Mouse (Mus musculus): ENCODE results near the gene Cd99l2. TPM values are rescaled to one million over a fixed set of nuclear protein-coding genes. Genes with fewer than 3 reads are reported as not detected.
A peak's percentile ranks its signal among the peaks of the same experiment; 100 is the strongest.

Gene Cd99l2
- polyA plus RNA-seq, 1 experiment from 2014 or later = 33.7 TPM

DNA sequence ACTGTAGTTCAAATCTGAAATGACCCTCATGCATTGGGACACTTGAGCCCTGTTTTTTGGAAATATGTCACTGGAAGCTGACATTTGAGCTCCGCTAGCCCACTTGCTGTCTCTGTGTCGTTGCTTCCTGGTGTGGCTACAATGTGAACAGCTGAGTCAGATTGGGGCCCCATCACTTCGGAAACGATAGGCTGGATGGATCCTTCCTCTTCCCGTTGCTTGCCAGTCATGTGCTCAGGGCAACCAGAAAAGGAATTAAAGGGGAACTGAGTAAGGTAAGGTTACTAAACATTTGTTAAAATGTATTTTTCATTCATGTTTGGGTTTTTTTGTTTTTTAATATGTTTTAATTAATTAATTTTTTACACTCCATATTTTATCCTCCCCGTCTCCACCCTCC lies 53.2 kb downstream of the Cd99l2 start:
- no peak for ATAC-seq (ENCODE audit: low read depth)
- H3K9me3 ChIP-seq (ENCODE audit: control insufficient read depth, low read length) = no peaks in the 10 kb centered on the region
- no peak overlapping the region for H3K27ac ChIP-seq (ENCODE audit: low read length)
- H3K4me3 ChIP-seq (ENCODE audit: low read length) = no peak overlapping the region
- 82% methylated on average over 6 of the region's 6 CpGs for WGBS
- H3K9ac ChIP-seq (ENCODE audit: low read length) = no peak overlapping the region
- H3K27me3 ChIP-seq (ENCODE audit: control insufficient read depth, insufficient read depth, low read depth, low read length) = no peaks in the 10 kb centered on the region
- H3K4me2 ChIP-seq (ENCODE audit: low read depth, low read length) = no peak overlapping the region
- H3K36me3 ChIP-seq (ENCODE audit: control insufficient read depth, insufficient read depth, low read length) = no peaks in the 10 kb centered on the region
- no peaks in the 10 kb centered on the region for H3K4me1 ChIP-seq (replicated peaks; ENCODE audit: control insufficient read depth, insufficient read depth, low read length)

DNA sequence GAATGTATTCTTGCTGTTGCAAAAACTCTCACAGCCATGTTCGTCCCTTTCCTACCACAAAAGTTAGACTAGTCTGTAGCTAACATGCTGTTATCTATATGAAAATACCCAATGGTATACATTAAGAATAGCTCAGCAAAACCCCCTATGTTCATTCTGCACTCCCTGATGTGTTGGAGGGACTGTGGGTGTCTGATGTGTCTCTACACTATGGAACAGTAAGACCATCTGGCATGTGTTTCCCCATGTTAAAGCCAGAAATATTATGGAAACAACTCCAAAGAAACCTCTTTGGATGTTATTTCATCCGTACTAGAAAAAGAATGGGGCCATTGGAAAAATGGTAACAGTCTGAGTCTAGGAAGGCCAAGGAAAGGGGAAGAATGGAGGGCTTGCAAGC lies 57.1 kb downstream of the Cd99l2 start:
- Histone ChIP-seq H3K4me3 (ENCODE audit: low read length) (no peak overlapping the region), H3K27me3 (ENCODE audit: control insufficient read depth, insufficient read depth, low read depth, low read length) (no peaks in the 10 kb centered on the region), H3K9ac (ENCODE audit: low read length) (no peak overlapping the region), H3K4me2 (ENCODE audit: low read depth, low read length) (no peak overlapping the region), H3K9me3 (ENCODE audit: control insufficient read depth, low read length) (no peaks in the 10 kb centered on the region), H3K4me1 (replicated peaks; ENCODE audit: control insufficient read depth, insufficient read depth, low read length) (no peaks in the 10 kb centered on the region), H3K36me3 (ENCODE audit: control insufficient read depth, insufficient read depth, low read length) (no peaks in the 10 kb centered on the region), H3K27ac (ENCODE audit: low read length) (no peak overlapping the region)
- 84% methylated on average over 2 of the region's 2 CpGs for WGBS
- no peak for ATAC-seq (ENCODE audit: low read depth)

DNA sequence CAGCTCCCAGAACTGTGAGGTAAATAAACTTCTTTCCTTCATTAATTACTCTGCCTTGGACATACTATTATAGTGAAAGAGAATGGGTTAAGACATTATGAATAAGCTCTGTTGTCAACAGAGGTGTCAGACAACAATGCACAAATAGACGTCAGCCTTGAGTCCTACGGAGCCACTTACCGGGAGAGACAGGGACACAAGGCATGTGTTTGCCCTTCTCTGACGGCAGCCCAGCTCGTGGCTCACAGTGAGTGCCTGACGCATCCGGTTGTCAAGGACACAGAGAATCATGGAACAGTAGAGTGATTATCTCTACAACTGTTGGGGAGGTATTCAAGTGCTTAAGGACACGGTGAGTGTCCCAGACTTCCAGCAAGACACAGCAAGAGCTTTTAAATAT lies 57.8 kb downstream of the Cd99l2 start:
- WGBS = 68% methylated on average over 8 of the region's 8 CpGs
- H3K4me3 ChIP-seq (ENCODE audit: low read length) = no peak overlapping the region
- no peaks in the 10 kb centered on the region for H3K36me3 ChIP-seq (ENCODE audit: control insufficient read depth, insufficient read depth, low read length)
- H3K27me3 ChIP-seq (ENCODE audit: control insufficient read depth, insufficient read depth, low read depth, low read length) = no peaks in the 10 kb centered on the region
- no peak overlapping the region for H3K27ac ChIP-seq (ENCODE audit: low read length)
- no peak overlapping the region for H3K4me2 ChIP-seq (ENCODE audit: low read depth, low read length)
- no peak for ATAC-seq (ENCODE audit: low read depth)
- no peaks in the 10 kb centered on the region for H3K4me1 ChIP-seq (replicated peaks; ENCODE audit: control insufficient read depth, insufficient read depth, low read length)
- no peak overlapping the region for H3K9ac ChIP-seq (ENCODE audit: low read length)
- H3K9me3 ChIP-seq (ENCODE audit: control insufficient read depth, low read length) = no peaks in the 10 kb centered on the region

DNA sequence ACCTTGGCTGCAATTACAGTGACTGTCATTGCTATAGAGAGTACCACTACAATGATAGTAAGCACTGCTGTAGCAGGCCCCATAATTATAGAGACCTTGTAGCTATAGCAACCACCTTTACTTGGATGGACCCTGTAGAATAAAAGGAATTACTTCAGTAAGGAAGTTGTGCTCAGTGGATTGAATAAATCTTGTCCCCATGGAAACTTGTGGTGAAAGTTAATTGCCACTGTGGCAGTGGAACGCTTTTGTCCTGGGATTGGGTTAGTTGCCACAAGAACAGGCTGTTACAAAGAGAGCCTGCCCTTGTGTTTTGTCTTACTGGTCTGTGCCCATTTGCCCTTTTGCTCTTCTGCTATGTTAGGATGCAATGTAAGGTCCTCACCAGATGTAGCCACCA lies 58.2 kb downstream of the Cd99l2 start:
- Histone ChIP-seq H3K4me3 (ENCODE audit: low read length) (no peak overlapping the region), H3K4me1 (replicated peaks; ENCODE audit: control insufficient read depth, insufficient read depth, low read length) (no peaks in the 10 kb centered on the region), H3K27ac (ENCODE audit: low read length) (no peak overlapping the region), H3K27me3 (ENCODE audit: control insufficient read depth, insufficient read depth, low read depth, low read length) (no peaks in the 10 kb centered on the region), H3K4me2 (ENCODE audit: low read depth, low read length) (no peak overlapping the region), H3K9me3 (ENCODE audit: control insufficient read depth, low read length) (no peaks in the 10 kb centered on the region), H3K9ac (ENCODE audit: low read length) (no peak overlapping the region), H3K36me3 (ENCODE audit: control insufficient read depth, insufficient read depth, low read length) (no peaks in the 10 kb centered on the region)
- WGBS = 94% methylated on average over 1 of the region's 1 CpGs
- ATAC-seq (ENCODE audit: low read depth) = no peak

DNA sequence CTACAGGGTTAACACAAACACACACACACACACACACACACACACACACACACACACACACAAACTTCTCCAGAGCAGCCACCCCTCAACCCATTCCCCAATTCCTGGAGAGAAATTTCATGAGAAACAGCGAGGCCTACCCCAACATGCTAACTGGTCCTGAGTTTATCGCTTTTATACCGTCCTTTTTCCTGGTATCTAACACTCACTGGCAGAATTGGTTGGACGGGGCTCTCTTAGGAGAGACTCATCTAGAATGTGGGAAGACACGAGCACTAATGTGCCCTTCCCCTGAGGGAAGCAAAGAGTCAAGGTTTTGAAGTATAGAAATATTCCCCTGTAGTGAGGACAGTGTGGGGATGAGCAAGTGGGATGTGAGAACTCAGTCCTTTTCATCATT lies 61.7 kb downstream of the Cd99l2 start:
- Histone ChIP-seq H3K9me3 (ENCODE audit: control insufficient read depth, low read length) (no peaks in the 10 kb centered on the region), H3K27ac (ENCODE audit: low read length) (no peak overlapping the region), H3K9ac (ENCODE audit: low read length) (no peak overlapping the region), H3K4me2 (ENCODE audit: low read depth, low read length) (no peak overlapping the region), H3K4me3 (ENCODE audit: low read length) (no peak overlapping the region), H3K4me1 (replicated peaks; ENCODE audit: control insufficient read depth, insufficient read depth, low read length) (no peaks in the 10 kb centered on the region), H3K27me3 (ENCODE audit: control insufficient read depth, insufficient read depth, low read depth, low read length) (no peaks in the 10 kb centered on the region), H3K36me3 (ENCODE audit: control insufficient read depth, insufficient read depth, low read length) (no peaks in the 10 kb centered on the region)
- WGBS = 84% methylated on average over 5 of the region's 5 CpGs
- no peak for ATAC-seq (ENCODE audit: low read depth)

DNA sequence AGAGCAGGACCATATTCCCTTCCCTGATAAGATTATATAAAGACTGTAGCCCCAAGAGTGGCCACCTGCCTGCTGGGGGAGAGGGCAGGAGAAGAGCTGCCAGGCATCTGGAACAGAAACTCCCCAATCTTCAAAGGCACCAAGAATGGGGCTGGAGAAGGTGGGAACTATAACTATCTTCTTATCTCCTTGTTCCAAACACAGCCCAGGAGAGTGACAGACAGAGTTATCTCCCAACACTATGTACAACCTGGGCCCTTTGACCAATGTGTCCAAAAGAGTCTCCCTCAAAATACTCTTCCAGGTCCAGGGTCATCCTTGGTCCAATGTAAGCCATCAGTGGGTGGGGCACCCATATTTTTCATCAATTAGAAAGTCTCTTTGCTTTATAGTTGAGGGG lies 65.2 kb downstream of the Cd99l2 start:
- H3K27ac ChIP-seq (ENCODE audit: low read length) = no peak overlapping the region
- H3K27me3 ChIP-seq (ENCODE audit: control insufficient read depth, insufficient read depth, low read depth, low read length) = no peaks in the 10 kb centered on the region
- H3K4me3 ChIP-seq (ENCODE audit: low read length) = no peak overlapping the region
- ATAC-seq (ENCODE audit: low read depth) = no peak
- H3K9me3 ChIP-seq (ENCODE audit: control insufficient read depth, low read length) = no peaks in the 10 kb centered on the region
- H3K4me1 ChIP-seq (replicated peaks; ENCODE audit: control insufficient read depth, insufficient read depth, low read length) = no peaks in the 10 kb centered on the region
- no peak overlapping the region for H3K9ac ChIP-seq (ENCODE audit: low read length)
- H3K4me2 ChIP-seq (ENCODE audit: low read depth, low read length) = no peak overlapping the region
- H3K36me3 ChIP-seq (ENCODE audit: control insufficient read depth, insufficient read depth, low read length) = no peaks in the 10 kb centered on the region

DNA sequence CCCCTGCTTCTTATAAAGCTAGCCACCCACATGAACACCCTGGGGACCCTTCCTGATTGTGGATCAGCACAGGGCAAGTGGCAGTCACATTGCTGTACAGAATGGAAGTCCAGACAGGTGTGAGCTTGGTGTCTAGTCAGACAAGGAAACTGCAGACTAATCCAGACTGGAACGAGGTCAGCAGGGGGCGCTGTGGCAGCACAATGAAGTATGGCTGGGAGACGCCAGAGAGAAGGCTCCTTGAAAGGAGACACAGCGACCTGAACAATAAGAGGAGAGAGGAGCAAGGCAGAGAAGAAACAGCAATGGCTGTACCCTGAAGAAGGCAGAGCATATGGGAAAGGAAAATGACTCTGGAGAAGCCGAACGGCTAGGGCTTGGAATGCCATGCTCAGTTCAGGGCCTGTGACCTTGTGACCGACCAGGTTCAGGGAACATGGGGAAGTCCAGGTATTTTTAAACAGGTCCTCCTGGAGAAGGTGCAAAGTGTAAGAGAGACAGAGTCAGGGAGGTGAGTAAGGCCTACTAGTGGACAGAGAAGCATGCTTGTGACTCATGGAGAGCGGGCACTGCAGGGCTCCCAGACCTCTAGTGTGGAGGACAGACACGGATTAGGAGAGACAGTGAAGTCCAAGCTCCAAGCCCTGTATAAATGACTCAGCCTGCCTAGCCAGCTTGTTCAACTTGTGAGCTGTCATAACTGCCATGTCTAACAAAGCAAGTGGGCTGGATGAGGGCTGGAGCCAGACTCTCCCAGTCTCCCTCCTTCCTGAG lies 66.7 kb downstream of the Cd99l2 start:
- ATAC-seq (ENCODE audit: low read depth) = peak; percentile 60; the same call in 1 of the 2 replicates
- Histone ChIP-seq H3K27me3 (ENCODE audit: control insufficient read depth, insufficient read depth, low read depth, low read length) (no peaks in the 10 kb centered on the region), H3K4me1 (replicated peaks; ENCODE audit: control insufficient read depth, insufficient read depth, low read length) (no peaks in the 10 kb centered on the region), H3K9me3 (ENCODE audit: control insufficient read depth, low read length) (no peaks in the 10 kb centered on the region), H3K4me3 (ENCODE audit: low read length) (no peak overlapping the region), H3K4me2 (ENCODE audit: low read depth, low read length) (no peak overlapping the region), H3K9ac (ENCODE audit: low read length) (no peak overlapping the region), H3K27ac (ENCODE audit: low read length) (no peak overlapping the region), H3K36me3 (ENCODE audit: control insufficient read depth, insufficient read depth, low read length) (no peaks in the 10 kb centered on the region)
- 39% methylated on average over 9 of the region's 9 CpGs for WGBS

DNA sequence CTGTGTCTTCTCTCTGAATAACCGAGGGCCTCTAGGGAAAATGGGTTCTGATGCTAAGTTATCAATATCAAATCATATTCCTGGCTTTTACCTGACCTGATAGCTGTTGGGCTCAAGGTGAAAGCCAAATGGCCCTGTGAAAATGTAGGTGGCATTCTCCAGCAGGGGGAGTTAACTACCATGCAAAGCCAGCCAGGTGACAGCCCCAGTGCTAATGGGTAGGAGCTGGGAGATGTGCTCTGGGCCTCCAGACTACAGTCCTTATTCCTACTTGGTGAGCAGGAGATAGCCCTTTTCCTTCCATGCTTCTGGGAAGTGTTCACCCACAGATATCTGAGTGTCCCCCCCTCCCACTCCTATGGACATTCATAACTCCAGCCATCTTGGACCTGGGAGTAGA lies 67.8 kb downstream of the Cd99l2 start:
- Histone ChIP-seq H3K27me3 (ENCODE audit: control insufficient read depth, insufficient read depth, low read depth, low read length) (no peaks in the 10 kb centered on the region), H3K36me3 (ENCODE audit: control insufficient read depth, insufficient read depth, low read length) (no peaks in the 10 kb centered on the region; the same call in 1 of the 2 replicates), H3K9ac (ENCODE audit: low read length) (no peak overlapping the region), H3K4me2 (ENCODE audit: low read depth, low read length) (no peak overlapping the region), H3K27ac (ENCODE audit: low read length) (no peak overlapping the region), H3K4me1 (replicated peaks; ENCODE audit: control insufficient read depth, insufficient read depth, low read length) (no peaks in the 10 kb centered on the region), H3K4me3 (ENCODE audit: low read length) (no peak overlapping the region), H3K9me3 (ENCODE audit: control insufficient read depth, low read length) (no peaks in the 10 kb centered on the region)
- no peak for ATAC-seq (ENCODE audit: low read depth)
- 70% methylated on average over 1 of the region's 1 CpGs for WGBS

DNA sequence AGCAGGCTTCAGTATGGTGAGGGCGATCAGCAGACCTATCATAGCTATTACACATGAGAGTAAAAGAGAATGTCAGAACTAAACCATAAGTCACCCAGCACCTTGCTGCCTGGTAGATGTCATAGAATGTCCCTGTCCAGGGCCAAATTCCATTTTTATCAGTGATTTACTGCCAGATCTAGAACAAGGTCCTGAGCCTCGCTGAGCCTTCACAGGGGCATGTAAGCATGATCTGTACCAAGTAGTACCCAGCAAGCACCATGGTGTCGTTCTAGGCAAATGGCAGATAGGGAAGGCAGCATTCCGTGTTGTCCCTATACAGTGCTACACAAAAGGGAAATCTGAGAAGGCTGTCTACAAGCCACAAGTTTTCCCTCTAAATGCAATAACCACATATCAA lies 79.0 kb downstream of the Cd99l2 start:
- WGBS = 78% methylated on average over 4 of the region's 4 CpGs
- H3K4me1 ChIP-seq (replicated peaks; ENCODE audit: control insufficient read depth, insufficient read depth, low read length) = no peaks in the 10 kb centered on the region
- ATAC-seq (ENCODE audit: low read depth) = no peak
- no peak overlapping the region for H3K4me2 ChIP-seq (ENCODE audit: low read depth, low read length)
- no peak overlapping the region for H3K4me3 ChIP-seq (ENCODE audit: low read length)
- H3K9me3 ChIP-seq (ENCODE audit: control insufficient read depth, low read length) = no peaks in the 10 kb centered on the region
- H3K27me3 ChIP-seq (ENCODE audit: control insufficient read depth, insufficient read depth, low read depth, low read length) = no peaks in the 10 kb centered on the region
- no peaks in the 10 kb centered on the region for H3K36me3 ChIP-seq (ENCODE audit: control insufficient read depth, insufficient read depth, low read length)
- no peak overlapping the region for H3K9ac ChIP-seq (ENCODE audit: low read length)
- H3K27ac ChIP-seq (ENCODE audit: low read length) = no peak overlapping the region

DNA sequence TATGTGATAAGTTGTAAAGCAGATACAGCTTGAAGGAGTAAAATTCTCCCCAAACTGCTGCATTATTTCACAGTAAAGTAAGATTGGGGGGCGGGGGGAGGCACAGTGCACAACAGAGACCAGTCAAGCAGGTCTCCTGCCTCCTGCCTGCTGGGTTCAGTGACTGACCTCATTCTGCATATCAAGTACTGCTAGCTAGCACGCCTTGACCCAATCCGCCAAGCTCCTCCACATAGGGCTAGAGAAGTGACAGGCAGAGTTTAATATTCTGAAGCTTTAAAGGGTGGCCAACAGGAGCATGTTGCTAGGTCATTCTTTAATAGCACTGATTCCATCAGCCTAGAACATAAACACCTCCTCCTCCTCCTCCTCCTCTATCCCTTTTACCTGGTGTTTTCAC lies 79.9 kb downstream of the Cd99l2 start:
- no peaks in the 10 kb centered on the region for H3K4me1 ChIP-seq (replicated peaks; ENCODE audit: control insufficient read depth, insufficient read depth, low read length)
- no peak overlapping the region for H3K4me3 ChIP-seq (ENCODE audit: low read length)
- H3K27ac ChIP-seq (ENCODE audit: low read length) = no peak overlapping the region
- ATAC-seq (ENCODE audit: low read depth) = no peak
- WGBS = 48% methylated on average over 3 of the region's 3 CpGs
- no peak overlapping the region for H3K9ac ChIP-seq (ENCODE audit: low read length)
- H3K27me3 ChIP-seq (ENCODE audit: control insufficient read depth, insufficient read depth, low read depth, low read length) = no peaks in the 10 kb centered on the region
- H3K4me2 ChIP-seq (ENCODE audit: low read depth, low read length) = no peak overlapping the region
- no peaks in the 10 kb centered on the region for H3K36me3 ChIP-seq (ENCODE audit: control insufficient read depth, insufficient read depth, low read length)
- no peaks in the 10 kb centered on the region for H3K9me3 ChIP-seq (ENCODE audit: control insufficient read depth, low read length)
